Mouse (Mus musculus) cerebellum, adult 2 months (tissue): ENCODE data around the gene Zfp512b. TPM values are rescaled to one million over a fixed set of nuclear protein-coding genes. Genes with fewer than 3 reads are reported as not detected.

ENCODE experiments used
- DNase-seq, 2 experiments: peaks; one replicate each; pipeline ENCODE4 v3.0.0; 2021
- H3K27ac ChIP-seq: fragments of 200-500 bp; 2 replicates; pipeline ENCODE4 v1.5.1; 2012; ENCODE audit warnings: low read length, control low read depth, inconsistent platforms; ENCODE audit not compliant: insufficient read depth
- H3K27me3 ChIP-seq: fragments of 200-500 bp; 2 replicates; pipeline ENCODE4 v1.6.1; 2012; ENCODE audit warnings: inconsistent platforms, mild to moderate bottlenecking, low read length, moderate library complexity; ENCODE audit not compliant: control insufficient read depth, insufficient read depth
- H3K4me1 ChIP-seq: fragments of 200-500 bp; 2 replicates; pipeline ENCODE4 v1.6.1; 2011; ENCODE audit warnings: low read length; ENCODE audit not compliant: control insufficient read depth, insufficient read depth
- H3K4me3 ChIP-seq: fragments of 200-500 bp; replicated peaks from 2 replicates; pipeline ENCODE3; 2011; ENCODE audit warnings: mild to moderate bottlenecking, low read depth, low read length, control low read depth; ENCODE audit not compliant: insufficient read depth
- CTCF ChIP-seq: fragments of 200-500 bp; IDR thresholded peaks from 2 replicates; pipeline ENCODE4 v1.5.1; 2011; ENCODE audit warnings: low read depth, mild to moderate bottlenecking, control low read depth, low read length, moderate library complexity, borderline replicate concordance; ENCODE audit not compliant: insufficient read depth
- POLR2A ChIP-seq: fragments of 200-500 bp; IDR thresholded peaks from 2 replicates; pipeline ENCODE4 v1.6.1; 2011; ENCODE audit warnings: low read length, control low read depth, borderline replicate concordance; ENCODE audit not compliant: insufficient read depth
- WGBS: fragments of 180-500 bp; shearing (Covaris S2); methylation state at CpG from one replicate; pipeline ENCODE4 v1.1.7; 2018; 5-methylcytosine and 5-hydroxymethylcytosine counted together
- polyA plus RNA-seq: library from polyadenylated mRNA; depleted of rRNA; stranded (reverse); fragments of >200 nt; gene quantifications from 2 replicates; pipeline ENCODE4 v1.2.3, GENCODE M21; 2012

Zfp512b gene
- polyA plus RNA-seq, 1 experiment: 55.6 TPM

DNA sequence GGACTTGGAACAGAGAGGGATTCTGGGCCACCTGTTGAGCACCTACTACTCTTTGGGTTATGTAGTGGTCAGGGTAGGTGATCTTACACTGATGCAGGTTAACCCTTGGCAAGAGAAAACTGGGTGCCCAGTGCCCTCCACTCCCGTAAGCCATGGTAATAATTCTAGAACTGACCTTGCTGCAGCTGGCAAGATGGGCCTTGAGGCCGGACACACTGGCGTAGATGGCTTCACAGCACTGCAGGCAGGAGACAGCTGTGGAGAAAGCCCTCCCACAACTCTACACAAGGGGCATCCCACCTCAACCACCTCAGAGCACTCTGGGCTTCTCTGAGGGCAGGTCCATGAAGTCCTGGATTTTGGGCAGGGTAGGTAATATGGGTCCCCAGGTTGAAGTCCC lies 6.5 kb downstream of the Zfp512b start:
- TF ChIP-seq CTCF (no peak), POLR2A (no peak)
- 91% methylated on average over 3 of the region's 3 CpGs for whole genome bisulfite sequencing
- no peaks in the 10 kb centered on the region for H3K27me3 ChIP-seq
- no peak overlapping the region for H3K27ac ChIP-seq
- peaks cover 20% of the 10 kb centered on the region for H3K4me1 ChIP-seq
- DNase-seq: no peak
- no peak overlapping the region for H3K4me3 ChIP-seq

DNA sequence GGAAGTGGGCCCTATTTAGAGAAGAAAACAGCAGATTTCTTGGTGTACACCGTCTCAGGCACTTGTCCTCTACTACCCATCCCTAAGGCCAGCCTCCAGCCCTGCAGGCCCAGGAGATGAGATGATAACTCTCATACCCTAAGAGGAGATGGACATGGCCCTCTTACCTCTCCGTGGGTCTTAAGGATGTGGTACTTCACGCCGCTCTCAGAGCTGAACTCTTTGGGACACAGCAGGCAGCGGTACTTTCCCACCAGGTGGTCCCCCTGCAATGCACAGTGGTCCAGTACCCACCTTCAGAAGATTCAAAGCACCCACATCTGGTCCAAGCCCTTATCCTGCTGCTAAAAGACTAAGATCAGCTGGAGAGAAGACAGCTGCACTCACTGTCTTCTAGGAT lies 7.1 kb downstream of the Zfp512b start:
- no peak for DNase-seq
- Histone ChIP-seq H3K27me3 (no peaks in the 10 kb centered on the region), H3K4me1 (peaks cover 20% of the 10 kb centered on the region), H3K4me3 (no peak overlapping the region), H3K27ac (no peak overlapping the region)
- WGBS: 90% methylated on average over 5 of the region's 5 CpGs
- TF ChIP-seq CTCF (no peak), POLR2A (no peak)

DNA sequence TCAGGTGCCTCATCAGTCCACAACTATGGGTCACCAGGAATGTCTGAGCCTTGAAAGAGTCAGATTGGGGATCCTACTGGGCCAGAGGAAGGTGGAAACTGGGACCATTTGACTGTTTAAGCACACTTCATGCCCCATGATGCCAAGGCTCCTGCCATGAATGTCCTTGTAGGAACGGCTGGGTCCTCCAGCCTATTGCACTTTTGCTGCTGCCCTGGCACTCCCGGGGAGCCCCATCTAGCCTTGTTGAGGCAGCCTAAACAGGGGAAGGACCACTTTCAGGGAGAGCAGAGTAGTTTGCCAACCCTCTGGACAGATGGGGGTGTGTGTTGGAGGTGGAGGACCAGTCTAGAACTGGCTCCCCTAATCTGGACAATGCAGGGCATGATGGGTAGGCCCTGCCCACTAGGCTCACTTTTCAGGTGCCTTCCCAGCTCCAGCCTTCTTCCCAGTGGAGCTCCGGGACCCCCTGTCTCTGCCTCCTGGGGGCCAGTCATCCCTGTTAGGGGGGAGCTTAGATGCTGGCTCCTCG lies 8.1 kb downstream of the Zfp512b start, which contains the start of gene Uckl1:
Gene Uckl1, minus strand, starts transcription at position 482 of the 532 bp plus-strand sequence.
- no peak within 1 kb of the TSS for H3K4me3 ChIP-seq
- no peak for TF ChIP-seq CTCF
- no peak for TF ChIP-seq POLR2A
- no peak within 1 kb of the TSS for H3K27ac ChIP-seq
- 93% methylated on average over 4 of the region's 4 CpGs for WGBS
- H3K27me3 ChIP-seq: no peaks in the 10 kb centered on the region
- H3K4me1 ChIP-seq: peaks cover 21% of the 10 kb centered on the region
- DNase-seq: peak in 1 of 2 experiments; percentile 9

DNA sequence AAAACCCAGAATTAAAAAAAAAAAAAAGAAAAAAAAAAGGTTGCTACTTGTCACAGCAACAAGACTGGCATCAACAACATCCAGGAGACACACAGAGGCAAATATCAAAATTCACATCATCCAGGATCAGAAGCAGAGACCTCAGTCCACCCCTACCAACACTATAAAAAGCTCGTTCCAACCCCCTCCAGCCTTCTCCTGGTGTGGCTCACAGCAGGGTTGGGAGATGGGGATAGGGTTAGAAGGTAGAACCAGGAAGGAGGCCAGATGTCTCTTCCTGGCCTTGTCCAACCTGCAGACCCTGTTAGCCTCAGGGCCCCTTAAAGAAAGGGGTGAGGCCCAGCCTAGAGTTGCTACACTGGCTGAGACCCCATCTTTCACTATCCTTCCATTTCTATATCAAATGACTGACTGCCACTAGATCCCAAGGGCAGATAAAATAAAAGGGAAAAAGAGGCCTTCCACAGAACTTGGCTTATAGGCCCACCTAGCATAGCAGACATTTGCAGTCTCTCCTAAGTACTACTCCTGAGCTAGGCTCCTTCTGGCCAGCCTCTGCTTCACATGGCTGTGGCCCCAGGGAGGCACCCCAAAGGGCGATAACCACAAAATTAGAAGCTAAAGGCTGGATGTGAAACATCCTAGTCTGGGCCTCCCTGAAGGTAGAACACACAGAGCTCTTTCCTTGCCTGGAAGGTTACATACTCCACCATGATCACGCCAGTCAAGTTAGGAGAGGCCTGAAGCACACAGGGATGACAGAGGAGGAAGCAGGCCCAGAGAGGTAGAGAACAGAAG lies 8.9 kb downstream of the Zfp512b start:
- 93% methylated on average over 3 of the region's 3 CpGs for WGBS
- H3K4me3 ChIP-seq: no peak overlapping the region
- peak in 1 of 2 experiments; percentile 5 for DNase-seq
- H3K27ac ChIP-seq: no peak overlapping the region
- no peaks in the 10 kb centered on the region for H3K27me3 ChIP-seq
- no peak for TF ChIP-seq CTCF
- no peak for TF ChIP-seq POLR2A
- H3K4me1 ChIP-seq: peaks cover 23% of the 10 kb centered on the region

DNA sequence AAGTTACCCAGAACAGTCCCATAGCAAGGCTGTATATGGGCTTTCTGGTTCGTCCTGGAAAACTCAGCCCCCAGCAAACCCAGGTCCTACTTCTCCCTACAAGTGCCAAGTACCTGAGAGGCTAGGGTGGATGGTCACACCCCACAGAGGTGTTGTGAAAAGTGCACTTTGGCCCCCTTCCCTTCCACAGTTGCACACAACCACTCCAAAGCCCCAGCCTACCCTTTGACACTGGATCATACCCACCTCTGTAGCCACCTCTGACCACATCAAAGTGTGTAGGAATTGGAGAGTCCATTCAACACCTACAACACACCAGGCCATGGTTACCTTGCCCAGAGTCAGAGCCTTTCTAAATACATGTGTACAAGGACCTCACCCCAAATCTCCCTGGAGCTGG lies 9.7 kb downstream of the Zfp512b start:
- TF ChIP-seq CTCF (no peak), POLR2A (no peak)
- H3K27me3 ChIP-seq: no peaks in the 10 kb centered on the region
- H3K4me3 ChIP-seq: no peak overlapping the region
- 91% methylated on average over 1 of the region's 1 CpGs for WGBS
- peaks cover 22% of the 10 kb centered on the region for H3K4me1 ChIP-seq
- H3K27ac ChIP-seq: no peak overlapping the region
- peak in 1 of 2 experiments; percentile 19 for DNase-seq

DNA sequence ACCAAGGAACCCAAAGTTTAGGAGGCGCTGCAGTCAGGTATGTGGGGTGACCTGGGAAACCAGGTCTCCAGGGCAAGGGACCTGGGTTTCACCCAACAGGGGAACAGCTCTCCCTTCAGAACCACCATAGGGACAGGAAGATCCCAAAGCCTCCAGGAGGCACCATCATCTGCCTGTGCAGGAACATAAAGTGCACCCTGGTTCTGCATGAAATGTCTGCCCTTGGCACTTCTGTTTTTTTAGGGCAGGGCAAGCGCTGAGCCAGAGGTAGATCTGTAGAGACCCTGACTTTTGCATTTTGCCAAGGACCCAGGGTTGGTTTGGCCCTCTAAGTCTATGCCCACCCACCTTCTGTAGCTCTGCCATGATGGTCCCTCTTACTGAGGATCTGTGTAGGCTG lies 10.2 kb downstream of the Zfp512b start:
- H3K27me3 ChIP-seq: no peaks in the 10 kb centered on the region
- 88% methylated on average over 2 of the region's 2 CpGs for WGBS
- H3K4me1 ChIP-seq: peaks cover 20% of the 10 kb centered on the region
- no peak overlapping the region for H3K27ac ChIP-seq
- TF ChIP-seq POLR2A (no peak), CTCF (no peak)
- H3K4me3 ChIP-seq: no peak overlapping the region
- peak; percentile 23 to 31 for DNase-seq

DNA sequence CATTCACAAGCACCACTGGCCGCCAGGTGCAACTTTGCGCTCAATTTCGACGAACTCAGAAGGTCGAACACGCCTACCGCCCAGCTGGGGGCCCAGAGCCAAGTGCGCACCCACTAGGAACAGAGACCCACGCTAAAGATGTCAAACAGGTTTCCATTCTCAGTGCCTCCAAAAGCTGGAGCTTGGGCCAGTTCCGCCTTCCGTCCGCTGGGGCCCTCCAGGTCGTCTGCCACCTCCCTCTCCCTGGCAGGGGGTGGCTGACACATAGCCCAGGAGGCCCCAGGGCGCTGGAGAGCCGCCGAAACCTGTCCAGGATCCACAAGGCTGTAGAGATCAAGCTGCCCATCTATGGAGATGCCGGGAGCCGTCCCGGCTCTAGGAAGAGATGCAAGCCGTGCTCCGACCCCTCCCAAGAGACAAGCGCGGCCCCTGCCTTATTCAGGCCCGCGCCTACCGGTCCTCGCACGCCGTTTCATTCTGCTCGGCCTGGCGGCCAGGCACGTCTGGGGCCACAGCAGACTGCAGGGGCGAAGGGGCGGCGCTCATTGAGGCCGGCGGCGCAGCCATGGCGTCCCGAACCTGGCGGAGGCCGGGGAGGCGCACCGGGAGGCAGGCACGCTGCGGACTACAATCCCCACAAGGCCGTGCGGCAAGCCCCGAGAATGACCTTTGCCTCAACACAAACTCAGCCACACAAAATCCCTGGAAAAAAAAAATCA lies 11.0 kb downstream of the Zfp512b start:
- peak; percentile 87 to 90 for DNase-seq
- WGBS: under 1% methylated on average over 49 of the region's 49 CpGs
- Histone ChIP-seq H3K27me3 (no peaks in the 10 kb centered on the region), H3K27ac (peak overlapping the region; percentile 48), H3K4me3 (peak overlapping the region; percentile 62), H3K4me1 (peaks cover 23% of the 10 kb centered on the region)
- TF ChIP-seq POLR2A (peak; percentile 49; the same call in 1 of the 2 replicates), CTCF (no peak)

DNA sequence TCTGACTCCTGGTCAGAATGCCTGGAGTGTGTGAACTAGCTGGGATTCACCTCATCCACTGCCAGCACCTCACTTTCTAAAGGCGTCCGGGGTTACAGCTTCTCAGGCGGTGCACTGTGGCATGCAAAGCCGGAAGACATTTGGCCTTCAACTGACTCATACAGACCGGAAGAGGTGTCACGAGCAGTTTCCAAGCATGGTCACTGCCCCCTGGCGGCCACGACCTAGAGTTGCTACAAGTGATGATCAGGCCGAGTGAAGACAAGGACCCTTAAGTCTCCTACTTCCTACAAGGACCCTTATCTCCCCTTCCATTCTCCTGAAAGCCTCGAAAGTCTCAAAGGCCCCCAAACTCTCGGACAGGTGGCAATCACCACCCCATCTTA lies 11.6 kb downstream of the Zfp512b start:
- peak overlapping the region; percentile 62 for H3K4me3 ChIP-seq
- peak; percentile 84 to 86 for DNase-seq
- H3K27ac ChIP-seq: peak overlapping the region; percentile 48
- TF ChIP-seq POLR2A (no peak), CTCF (peak; percentile 92)
- H3K4me1 ChIP-seq: peaks cover 23% of the 10 kb centered on the region
- no peaks in the 10 kb centered on the region for H3K27me3 ChIP-seq
- WGBS: 1% methylated on average over 11 of the region's 11 CpGs
